Mouse (Mus musculus) heart, embryonic 14.5 days (tissue): ENCODE data around the gene Palld. TPM values are rescaled to one million over a fixed set of nuclear protein-coding genes. Genes with fewer than 3 reads are reported as not detected.

ENCODE experiments used
- ATAC-seq: fragments of 200-750 bp; cut with Nextera tagmentation; 2 replicates; pipeline ENCODE4 v1.8.0; 2017; ENCODE audit warnings: low read depth, moderate TSS enrichment; ENCODE audit not compliant: insufficient number of reproducible peaks, insufficient read depth, low FRiP score
- H3K27ac ChIP-seq, 2 experiments: fragments of 200-500 bp in 1 of 2; fragments of 300-500 bp in 1 of 2; sonication (generic) in 1 of 2; replicated peaks in 1 of 2; 2 replicates each; pipeline ENCODE4 v1.5.1; 2012 to 2014; ENCODE audit warnings: low read depth in 2 of 2, low read length in 2 of 2, control low read depth in 1 of 2, mild to moderate bottlenecking in 1 of 2, mixed read lengths in 1 of 2; ENCODE audit not compliant: control insufficient read depth in 1 of 2, insufficient read depth in 1 of 2
- H3K27me3 ChIP-seq: fragments of 300-500 bp; sonication (generic); 2 replicates; pipeline ENCODE4 v1.6.1; 2014; ENCODE audit warnings: mild to moderate bottlenecking, low read length, control low read depth; ENCODE audit not compliant: control insufficient read depth, insufficient read depth
- H3K36me3 ChIP-seq: fragments of 300-500 bp; sonication (generic); 2 replicates; pipeline ENCODE4 v1.6.1; 2014; ENCODE audit warnings: mild to moderate bottlenecking, control low read depth, low read length, mixed read lengths; ENCODE audit not compliant: control insufficient read depth, insufficient read depth
- H3K4me1 ChIP-seq, 2 experiments: fragments of 200-500 bp in 1 of 2; fragments of 300-500 bp in 1 of 2; sonication (generic) in 1 of 2; 2 replicates each; pipeline ENCODE4 v1.6.1; 2012 to 2014; ENCODE audit warnings: low read length in 2 of 2, control low read depth in 1 of 2, mixed read lengths in 1 of 2; ENCODE audit not compliant: control insufficient read depth in 2 of 2, insufficient read depth in 2 of 2
- H3K4me2 ChIP-seq: fragments of 300-500 bp; sonication (generic); 2 replicates; pipeline ENCODE4 v1.6.1; 2014; ENCODE audit warnings: mild to moderate bottlenecking, low read length
- H3K4me3 ChIP-seq, 2 experiments: fragments of 200-500 bp in 1 of 2; fragments of 300-500 bp in 1 of 2; sonication (generic) in 1 of 2; 2 replicates each; pipeline ENCODE4 v1.5.1; 2012 to 2014; ENCODE audit warnings: low read length in 2 of 2, mild to moderate bottlenecking in 2 of 2, control low read depth in 1 of 2, low read depth in 1 of 2, moderate library complexity in 1 of 2; ENCODE audit not compliant: control insufficient read depth in 1 of 2, insufficient read depth in 1 of 2
- H3K9ac ChIP-seq: fragments of 300-500 bp; sonication (generic); 2 replicates; pipeline ENCODE4 v1.6.1; 2014; ENCODE audit warnings: mild to moderate bottlenecking, low read length
- H3K9me3 ChIP-seq: fragments of 300-500 bp; sonication (generic); 2 replicates; pipeline ENCODE4 v1.6.1; 2016; ENCODE audit warnings: low read length, control low read depth; ENCODE audit not compliant: control insufficient read depth
- WGBS: fragments of 180-500 bp; shearing (Covaris S2); extraction: QIAGEN DNeasy Blood & Tissue Kit; methylation state at CpG from one replicate; pipeline ENCODE4 v1.1.7; 2014; 5-methylcytosine and 5-hydroxymethylcytosine counted together
- polyA plus RNA-seq: library from polyadenylated mRNA; unstranded; fragments of >200 nt; fragmentation: Nextera tagmentation; extraction: Ambion mirVana; gene quantifications from 2 replicates; pipeline ENCODE4 v1.2.1, GENCODE M21; 2014

The Palld gene
- polyA plus RNA-seq, 1 experiment from 2014 or later, result 187 TPM

GRCm38 (mm10) chr8:61462221-61462620, 440.3 kb downstream of the Palld start:
- Histone ChIP-seq H3K9ac (no peak overlapping the region), H3K4me1 (no peaks in the 10 kb centered on the region), H3K9me3 (no peaks in the 10 kb centered on the region), H3K4me2 (no peak overlapping the region), H3K27me3 (no peaks in the 10 kb centered on the region), H3K36me3 (no peaks in the 10 kb centered on the region), H3K27ac (no peak overlapping the region), H3K4me3 (no peak overlapping the region)
- 77% methylated on average over 5 of the region's 5 CpGs for WGBS
- no peak for ATAC-seq

Other genes starting within 250 kb of the Palld start
- gene Ddx60, start 25.4 kb upstream of the Palld start, polyA plus RNA-seq, result 3.0 and 4.0 TPM in 2 replicates
- not detected in 2 replicates for gene Anxa10, start 220.5 kb upstream of the Palld start, polyA plus RNA-seq